Mouse (Mus musculus) forebrain, embryonic 10.5 days (tissue): ENCODE measurements around the gene Aen. TPM values are rescaled to one million over a fixed set of nuclear protein-coding genes. Genes with fewer than 3 reads are reported as not detected.

Source experiments
- DNase-seq: peaks from one replicate; pipeline ENCODE4 v3.0.0-alpha.2; 2017; ENCODE audit warnings: low spot score; ENCODE audit errors: extremely low spot score
- H3K27ac ChIP-seq: fragments of 300-500 bp; sonication (generic); 2 replicates; pipeline ENCODE4 v1.5.1; 2016; ENCODE audit warnings: mild to moderate bottlenecking
- H3K27me3 ChIP-seq: fragments of 300-500 bp; sonication (generic); 2 replicates; pipeline ENCODE4 v1.6.1; 2016; ENCODE audit warnings: mild to moderate bottlenecking; ENCODE audit not compliant: poor library complexity, severe bottlenecking
- H3K36me3 ChIP-seq: fragments of 300-500 bp; sonication (generic); replicated peaks from 2 replicates; pipeline ENCODE4 v1.6.1; 2016; ENCODE audit warnings: mild to moderate bottlenecking, moderate library complexity
- H3K4me1 ChIP-seq: fragments of 300-500 bp; sonication (generic); 2 replicates; pipeline ENCODE4 v1.6.1; 2016
- H3K4me3 ChIP-seq: fragments of 300-500 bp; sonication (generic); 2 replicates; pipeline ENCODE4 v1.5.1; 2016; ENCODE audit warnings: mild to moderate bottlenecking, moderate library complexity
- H3K9me3 ChIP-seq: fragments of 300-500 bp; sonication (generic); 2 replicates; pipeline ENCODE4 v1.6.1; 2016; ENCODE audit warnings: mild to moderate bottlenecking, moderate library complexity
- WGBS: fragments of 180-500 bp; shearing (Covaris S2); methylation state at CpG from one replicate; pipeline ENCODE4 v1.1.7; 2016; 5-methylcytosine and 5-hydroxymethylcytosine counted together
- polyA plus RNA-seq: library from polyadenylated mRNA; unstranded; fragments of >200 nt; fragmentation: Nextera tagmentation; extraction: Ambion mirVana; gene quantifications from 2 replicates; pipeline ENCODE4 v1.2.1, GENCODE M21; 2016

Gene Aen
- polyA plus RNA-seq, 1 experiment from 2014 or later, result 81.1 TPM

DNA sequence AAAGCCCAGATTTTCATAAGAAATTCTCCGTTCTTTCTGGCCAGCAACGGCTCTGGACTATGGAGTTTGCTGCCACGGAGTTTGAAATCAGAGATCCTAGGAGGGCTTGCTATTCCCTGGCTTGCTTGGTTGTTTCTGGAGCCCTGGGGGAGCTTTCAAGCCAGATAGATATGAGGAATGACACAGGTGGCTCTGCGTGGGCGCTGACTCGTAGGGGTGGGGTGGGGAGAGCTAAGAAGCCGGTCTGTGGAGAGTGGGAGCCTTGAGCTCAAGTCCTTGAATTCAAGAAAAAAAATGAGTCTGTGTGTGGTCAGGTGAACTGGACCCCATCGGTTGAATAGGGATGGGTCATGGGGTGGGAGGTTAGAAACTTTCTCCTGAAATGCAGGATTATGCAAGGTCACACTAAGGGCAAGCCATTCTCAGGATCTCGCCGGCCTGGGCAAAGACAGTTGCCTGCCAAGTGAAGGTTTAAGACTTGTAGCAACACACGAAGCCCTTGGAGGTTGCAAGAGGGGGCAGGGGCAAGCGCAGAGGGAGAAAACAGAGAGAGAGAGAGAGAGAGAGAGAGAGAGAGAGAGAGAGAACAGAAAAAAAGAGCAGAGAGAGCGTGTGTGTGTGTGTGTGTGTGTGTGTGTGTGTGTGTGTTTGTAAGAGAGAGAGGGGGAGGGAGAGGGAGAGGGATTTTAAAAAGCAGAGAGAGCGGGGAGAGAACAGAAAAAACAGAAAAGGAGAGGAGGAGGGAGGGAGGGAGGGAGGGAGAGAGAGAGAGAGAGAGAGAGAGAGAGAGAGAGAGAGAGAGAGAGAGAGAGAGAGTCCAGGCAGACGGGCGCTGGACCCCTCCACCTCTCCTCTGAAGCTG lies 13.8 kb upstream of the Aen start:
- Histone ChIP-seq H3K27ac (peak overlapping the region; percentile 82), H3K36me3 (no peaks in the 10 kb centered on the region), H3K27me3 (peaks cover 65% of the 10 kb centered on the region), H3K9me3 (no peaks in the 10 kb centered on the region), H3K4me1 (peaks cover 62% of the 10 kb centered on the region), H3K4me3 (peak overlapping the region; percentile 62)
- peak; percentile 36 for DNase-seq
- 10% methylated on average over 15 of the region's 16 CpGs for WGBS

DNA sequence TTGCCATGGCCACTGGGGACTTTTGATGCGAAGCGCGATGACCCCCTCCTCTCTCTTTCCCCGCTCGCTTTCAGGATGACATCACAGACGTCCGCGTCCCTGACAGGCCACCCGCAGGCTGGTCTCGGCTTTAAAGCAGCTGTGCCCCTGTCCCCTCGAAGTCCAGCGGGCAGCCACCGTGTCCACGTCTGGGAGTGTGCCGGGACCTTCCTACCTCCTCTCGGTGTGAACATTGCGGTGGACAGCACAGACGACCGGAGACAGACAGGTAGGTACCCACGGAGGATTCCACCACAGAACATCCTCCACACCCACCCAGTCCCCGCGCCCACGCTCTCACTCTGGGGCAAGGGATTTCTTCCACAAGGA lies 13.2 kb upstream of the Aen start:
- DNase-seq, result peak; percentile 79
- H3K27me3 ChIP-seq, result peaks cover 65% of the 10 kb centered on the region
- H3K27ac ChIP-seq, result peak overlapping the region; percentile 82
- WGBS, result 2% methylated on average over 23 of the region's 23 CpGs
- H3K36me3 ChIP-seq, result no peaks in the 10 kb centered on the region
- H3K9me3 ChIP-seq, result no peaks in the 10 kb centered on the region
- H3K4me1 ChIP-seq, result peaks cover 68% of the 10 kb centered on the region
- H3K4me3 ChIP-seq, result peak overlapping the region; percentile 62

DNA sequence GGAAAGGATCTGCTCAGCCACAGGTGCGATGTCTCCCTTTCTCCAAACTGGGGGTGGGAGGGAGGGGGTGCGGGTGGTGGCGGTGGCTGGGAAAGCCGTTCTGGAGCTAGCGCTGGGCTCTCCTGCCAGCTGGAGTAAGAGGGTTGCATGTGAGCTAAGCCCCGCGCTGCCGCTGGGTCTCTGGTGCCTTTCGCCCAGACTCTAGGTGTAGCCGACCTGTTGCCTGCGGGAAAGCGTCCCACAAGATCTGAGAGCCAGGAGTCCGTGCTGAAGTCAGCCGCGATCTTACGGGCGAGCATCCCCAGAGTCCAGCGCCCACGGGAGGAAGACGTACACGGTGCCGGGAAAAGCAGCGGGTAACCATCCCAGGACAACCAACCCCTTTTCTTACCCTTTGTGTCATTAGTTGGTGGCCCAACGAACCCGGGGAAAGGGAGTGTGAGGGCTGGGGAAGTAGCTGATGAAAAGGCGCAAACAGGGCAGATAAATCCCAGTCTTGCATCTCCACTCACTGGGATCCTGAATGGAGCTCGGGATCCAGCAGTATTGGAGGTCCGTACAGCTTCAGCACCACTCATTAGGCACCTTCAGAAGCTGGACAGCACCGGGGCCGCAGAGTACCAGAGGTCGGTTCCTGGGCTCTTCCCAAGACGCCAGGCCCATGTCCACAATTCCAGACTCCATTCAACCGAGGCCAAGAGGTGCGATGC lies 12.5 kb upstream of the Aen start:
- Histone ChIP-seq H3K4me3 (peak overlapping the region; percentile 62), H3K27me3 (peaks cover 72% of the 10 kb centered on the region), H3K36me3 (no peaks in the 10 kb centered on the region), H3K9me3 (no peaks in the 10 kb centered on the region), H3K4me1 (peaks cover 75% of the 10 kb centered on the region), H3K27ac (peak overlapping the region; percentile 82)
- DNase-seq, result peak; percentile 48
- WGBS, result 1% methylated on average over 34 of the region's 34 CpGs

DNA sequence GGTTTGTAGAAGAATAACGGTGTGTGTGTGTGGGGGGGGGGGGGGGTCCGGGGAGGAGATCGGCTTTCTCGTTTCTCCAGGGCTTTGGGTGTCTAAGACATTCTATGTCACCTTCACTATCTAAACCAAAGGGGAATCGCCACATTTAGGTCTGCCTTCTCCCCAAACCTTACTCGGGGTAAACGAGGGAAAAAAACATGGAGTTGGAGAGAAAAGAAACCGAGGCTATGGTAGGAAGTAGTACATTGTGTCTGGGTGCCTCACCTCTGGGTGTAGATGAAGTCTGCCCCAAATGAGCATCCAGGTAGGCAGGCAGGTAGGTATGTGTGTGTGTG lies 12.0 kb upstream of the Aen start:
- DNase-seq, result no peak
- Histone ChIP-seq H3K9me3 (no peaks in the 10 kb centered on the region), H3K27ac (peak overlapping the region; percentile 82), H3K27me3 (peaks cover 77% of the 10 kb centered on the region), H3K4me3 (peak overlapping the region; percentile 62), H3K4me1 (peaks cover 81% of the 10 kb centered on the region), H3K36me3 (no peaks in the 10 kb centered on the region)
- 5% methylated on average over 8 of the region's 8 CpGs for WGBS

DNA sequence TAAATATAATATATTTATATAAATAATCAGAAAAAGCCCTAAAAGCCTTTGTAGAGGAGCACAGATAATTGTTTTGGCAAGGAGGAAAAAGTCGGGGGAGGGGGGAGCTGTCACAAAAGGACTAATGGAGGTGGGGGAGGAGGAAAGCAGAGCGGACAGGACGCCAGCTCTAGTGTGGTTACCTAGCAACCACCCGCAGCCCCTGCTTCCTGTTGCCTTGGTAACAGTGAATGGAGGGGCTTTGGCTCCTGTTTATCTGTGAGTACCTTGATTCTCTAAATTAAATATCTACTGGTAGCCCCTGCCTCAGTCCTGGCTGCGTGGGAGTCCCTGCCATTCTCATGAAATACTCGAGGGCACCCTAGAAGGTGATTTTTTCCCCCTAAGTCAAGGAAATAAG lies 11.5 kb upstream of the Aen start:
- peak; percentile 75 for DNase-seq
- H3K4me1 ChIP-seq, result peaks cover 85% of the 10 kb centered on the region
- whole genome bisulfite sequencing, result 4% methylated on average over 6 of the region's 6 CpGs
- no peaks in the 10 kb centered on the region for H3K9me3 ChIP-seq
- H3K27ac ChIP-seq, result peak overlapping the region; percentile 63; the same call in 1 of the 2 replicates
- H3K36me3 ChIP-seq, result no peaks in the 10 kb centered on the region
- H3K4me3 ChIP-seq, result peak overlapping the region; percentile 35
- peaks cover 81% of the 10 kb centered on the region for H3K27me3 ChIP-seq

DNA sequence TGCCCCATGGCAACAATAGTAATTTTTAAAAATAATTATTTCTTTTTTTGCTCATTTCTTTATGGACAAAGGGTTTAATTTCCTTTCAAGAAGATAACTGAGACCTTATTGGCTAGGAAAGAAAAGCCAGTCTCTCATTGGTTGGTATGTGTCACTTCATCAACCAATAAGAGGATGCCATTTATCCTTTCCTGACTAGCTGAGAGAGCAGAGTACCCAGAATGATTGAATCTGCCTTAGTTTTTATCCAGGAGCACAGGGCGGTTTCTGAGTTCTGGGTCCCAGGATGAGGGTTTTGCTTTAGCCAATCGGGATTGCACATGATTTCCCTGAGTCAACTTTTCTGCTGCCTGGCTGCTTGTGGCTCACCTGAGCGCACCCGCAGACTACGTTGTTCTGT lies 10.2 kb upstream of the Aen start:
- Histone ChIP-seq H3K4me3 (peak overlapping the region; percentile 34; the same call in 1 of the 2 replicates), H3K4me1 (peaks cover 93% of the 10 kb centered on the region), H3K9me3 (no peaks in the 10 kb centered on the region), H3K27me3 (peaks cover 81% of the 10 kb centered on the region), H3K27ac (peak overlapping the region; percentile 82), H3K36me3 (no peaks in the 10 kb centered on the region)
- DNase-seq, result no peak
- 86% methylated on average over 5 of the region's 5 CpGs for WGBS

DNA sequence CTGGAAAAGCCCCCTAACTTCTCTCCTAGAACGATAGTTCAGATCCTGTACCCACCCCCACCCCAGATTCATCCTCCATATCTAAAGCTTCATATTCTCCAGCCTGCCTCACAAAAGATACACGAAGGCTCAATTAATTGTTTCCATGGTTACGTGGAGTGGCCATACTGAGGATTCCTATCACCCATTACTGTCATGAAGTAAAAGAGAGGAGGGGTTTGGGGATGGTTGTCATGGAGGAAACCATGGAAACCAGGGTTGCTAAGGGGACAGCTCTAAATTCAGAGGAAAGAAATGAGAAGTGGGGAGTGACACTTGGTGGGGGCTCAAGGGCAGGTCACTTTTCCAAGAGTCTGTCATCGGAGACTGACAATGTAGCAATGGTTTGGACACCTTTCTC lies 9.2 kb upstream of the Aen start:
- H3K27me3 ChIP-seq, result peaks cover 70% of the 10 kb centered on the region
- no peak for DNase-seq
- 60% methylated on average over 4 of the region's 4 CpGs for WGBS
- peaks cover 82% of the 10 kb centered on the region for H3K4me1 ChIP-seq
- peak overlapping the region; percentile 82 for H3K27ac ChIP-seq
- no peaks in the 10 kb centered on the region for H3K9me3 ChIP-seq
- H3K4me3 ChIP-seq, result peak overlapping the region; percentile 34
- H3K36me3 ChIP-seq, result no peaks in the 10 kb centered on the region

DNA sequence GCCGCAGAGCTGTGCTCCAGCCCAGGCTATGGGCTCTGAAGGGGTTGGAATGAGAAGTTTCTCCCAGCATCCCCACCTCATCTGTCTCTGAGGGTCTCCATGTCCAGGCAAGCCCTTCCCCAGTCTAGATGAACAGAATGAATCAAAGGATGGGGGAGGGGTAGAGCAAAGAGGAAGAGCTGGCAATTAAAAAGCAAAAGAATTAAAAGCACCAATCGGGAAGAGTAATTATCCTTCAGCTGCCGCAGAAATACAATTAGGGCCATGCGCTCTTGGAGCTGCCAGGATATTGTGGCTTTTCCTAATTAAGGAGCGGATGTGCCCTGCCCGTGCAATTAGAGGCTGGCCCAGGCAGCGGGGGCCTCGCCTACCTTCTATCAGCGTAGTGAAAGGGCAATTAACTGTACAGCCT lies 8.2 kb upstream of the Aen start:
- Histone ChIP-seq H3K27me3 (peaks cover 61% of the 10 kb centered on the region), H3K27ac (peak overlapping the region; percentile 82), H3K36me3 (no peaks in the 10 kb centered on the region), H3K9me3 (no peaks in the 10 kb centered on the region), H3K4me3 (peak overlapping the region; percentile 34), H3K4me1 (peaks cover 73% of the 10 kb centered on the region)
- WGBS, result 25% methylated on average over 9 of the region's 9 CpGs
- peak; percentile 68 for DNase-seq

DNA sequence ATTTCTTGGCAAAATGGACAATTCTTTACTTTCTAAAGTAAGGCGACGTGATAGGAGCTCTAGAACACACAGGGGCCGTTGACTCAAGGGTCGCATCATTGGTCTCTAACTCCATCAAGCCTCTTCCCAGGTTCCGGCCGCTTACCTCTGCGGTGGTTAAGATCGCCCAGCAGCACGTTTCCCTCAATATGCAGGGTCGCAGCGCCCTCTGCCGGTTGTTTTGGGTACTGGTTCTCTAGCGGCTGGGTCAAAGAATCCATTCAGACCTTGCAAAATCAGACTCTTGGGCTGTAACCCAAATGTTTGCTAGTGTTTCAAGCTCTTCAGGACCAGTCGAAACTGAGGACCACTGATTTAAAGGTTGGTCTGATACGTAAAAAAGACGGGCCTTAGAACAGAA lies 5.0 kb upstream of the Aen start:
- no peak overlapping the region for H3K4me3 ChIP-seq
- peak; percentile 91 for DNase-seq
- H3K36me3 ChIP-seq, result no peaks in the 10 kb centered on the region
- no peaks in the 10 kb centered on the region for H3K9me3 ChIP-seq
- 4% methylated on average over 16 of the region's 16 CpGs for WGBS
- peaks cover 48% of the 10 kb centered on the region for H3K4me1 ChIP-seq
- H3K27ac ChIP-seq, result no peak overlapping the region
- peaks cover 36% of the 10 kb centered on the region for H3K27me3 ChIP-seq

DNA sequence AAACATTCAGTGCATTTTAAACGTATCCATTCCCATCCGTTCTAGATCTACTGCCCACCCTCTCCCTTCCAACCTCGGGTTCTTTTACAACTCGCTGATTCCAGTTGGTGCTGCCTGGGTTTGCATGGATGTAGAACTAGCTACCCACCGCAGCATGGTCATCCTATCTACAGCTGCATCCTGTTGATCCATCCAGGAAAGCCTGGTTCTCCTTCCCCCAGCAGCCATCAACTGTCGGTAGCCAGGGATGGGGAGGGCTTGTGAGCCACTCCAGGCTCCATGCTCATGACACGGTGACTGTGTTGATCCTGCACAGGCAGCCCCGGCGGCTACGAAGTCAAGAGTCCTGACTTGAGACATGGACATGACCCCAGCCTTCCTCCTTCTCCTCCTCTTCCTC lies 1.7 kb upstream of the Aen start:
- 88% methylated on average over 10 of the region's 10 CpGs for WGBS
- peaks cover 15% of the 10 kb centered on the region for H3K27me3 ChIP-seq
- no peak overlapping the region for H3K27ac ChIP-seq
- H3K4me3 ChIP-seq, result no peak overlapping the region
- H3K36me3 ChIP-seq, result peaks cover 17% of the 10 kb centered on the region
- peaks cover 33% of the 10 kb centered on the region for H3K4me1 ChIP-seq
- no peaks in the 10 kb centered on the region for H3K9me3 ChIP-seq
- DNase-seq, result no peak

DNA sequence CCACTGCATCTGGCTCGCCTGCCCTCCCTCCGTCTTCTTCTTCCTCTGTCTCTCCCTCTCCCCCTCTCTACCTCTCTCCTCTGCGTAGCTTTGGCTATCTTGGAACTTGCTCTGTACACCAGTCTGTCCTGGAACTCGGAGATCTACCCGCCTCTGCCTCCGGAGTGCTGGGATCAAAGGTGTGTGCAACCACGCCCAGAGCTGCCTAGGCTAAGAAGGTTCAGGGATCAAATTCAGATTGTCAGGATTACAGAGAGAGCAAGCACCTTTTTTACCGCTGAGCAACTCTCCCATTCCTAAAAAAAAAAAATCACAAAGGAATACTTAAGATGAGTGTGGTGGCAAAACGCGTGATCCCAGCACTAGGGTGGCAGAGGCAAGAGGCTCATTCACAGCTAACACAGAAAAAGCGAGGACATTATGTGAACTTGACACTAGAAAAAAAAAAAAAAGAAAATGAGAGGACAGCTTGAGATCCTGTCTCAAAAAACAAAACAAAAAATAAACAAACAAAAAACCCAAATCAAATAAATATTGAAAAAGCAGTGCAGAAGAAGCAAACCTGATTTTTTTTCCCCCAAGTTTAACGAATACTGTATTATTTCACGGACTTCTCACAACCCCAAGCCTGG lies 517 bp upstream of the Aen start:
- peak overlapping the region; percentile 92 for H3K4me3 ChIP-seq
- WGBS, result 62% methylated on average over 13 of the region's 13 CpGs
- H3K4me1 ChIP-seq, result peaks cover 23% of the 10 kb centered on the region
- peaks cover 3% of the 10 kb centered on the region for H3K27me3 ChIP-seq
- peaks cover 17% of the 10 kb centered on the region for H3K36me3 ChIP-seq
- peak overlapping the region; percentile 92 for H3K27ac ChIP-seq
- no peak for DNase-seq
- H3K9me3 ChIP-seq, result no peaks in the 10 kb centered on the region

DNA sequence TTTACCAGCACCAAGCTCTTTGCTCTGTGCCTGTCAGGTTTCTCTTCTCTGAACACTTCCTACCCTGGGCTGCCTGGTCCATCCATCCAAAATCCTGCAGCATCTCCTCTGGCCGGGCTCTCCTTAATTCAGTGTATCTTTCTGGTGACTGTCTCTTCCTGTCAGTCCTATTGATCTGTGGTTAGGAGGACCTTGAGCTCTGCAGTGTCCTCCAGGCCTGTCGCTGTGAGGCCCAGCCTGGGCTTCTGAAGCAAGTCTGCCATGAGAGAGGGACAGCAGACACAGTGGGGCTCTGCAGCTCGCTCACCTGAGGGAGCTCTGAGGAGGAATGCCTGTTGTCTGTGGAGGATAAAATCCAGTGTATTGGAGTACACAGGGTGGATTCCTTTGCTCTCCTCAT lies 1.9 kb downstream of the Aen start:
- WGBS, result 95% methylated on average over 3 of the region's 3 CpGs
- H3K4me1 ChIP-seq, result peaks cover 23% of the 10 kb centered on the region
- H3K27me3 ChIP-seq, result no peaks in the 10 kb centered on the region
- no peak overlapping the region for H3K27ac ChIP-seq
- H3K9me3 ChIP-seq, result no peaks in the 10 kb centered on the region
- DNase-seq, result no peak
- peaks cover 27% of the 10 kb centered on the region for H3K36me3 ChIP-seq
- peak overlapping the region; percentile 92; the same call in 1 of the 2 replicates for H3K4me3 ChIP-seq
